Mouse (Mus musculus) ovary, postnatal 14 days (tissue): Measurements from ENCODE around the gene Ksr1.
A peak's percentile ranks its signal among the peaks of the same experiment; 100 is the strongest.

ENCODE experiments used
- DNase-seq: peaks from one replicate; pipeline ENCODE4 v3.0.0; 2022; ENCODE audit warnings: low spot score

Gene Ksr1

GRCm38 (mm10) chr11:79044798-79045197, 101.4 kb downstream of the Ksr1 start:
- no peak for DNase-seq

- no peak for DNase-seq
Measured at GRCm38 (mm10) chr11:79041908-79042430, 104.2 kb downstream of the Ksr1 start.

DNA sequence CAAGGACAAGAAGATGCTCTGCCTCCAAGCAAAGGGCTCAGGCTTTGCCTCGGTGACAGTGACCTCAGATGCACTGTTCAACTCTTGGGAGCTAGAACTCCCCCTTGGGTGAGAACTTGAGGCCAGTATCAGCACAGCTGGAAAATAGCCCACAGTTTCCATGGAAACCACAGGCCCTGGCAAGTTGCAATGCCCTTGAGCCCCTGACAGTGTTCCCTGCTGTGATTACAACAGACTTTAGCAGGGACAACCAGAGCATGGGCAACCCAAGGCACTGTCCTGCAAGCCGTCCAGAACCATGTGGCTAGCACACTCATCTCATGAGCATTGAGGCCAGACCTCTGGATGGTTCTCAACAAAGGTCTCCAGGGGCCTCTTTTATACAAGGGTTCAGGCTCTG, 106.7 kb downstream of the Ksr1 start:
- DNase-seq: peak; percentile 68

DNA sequence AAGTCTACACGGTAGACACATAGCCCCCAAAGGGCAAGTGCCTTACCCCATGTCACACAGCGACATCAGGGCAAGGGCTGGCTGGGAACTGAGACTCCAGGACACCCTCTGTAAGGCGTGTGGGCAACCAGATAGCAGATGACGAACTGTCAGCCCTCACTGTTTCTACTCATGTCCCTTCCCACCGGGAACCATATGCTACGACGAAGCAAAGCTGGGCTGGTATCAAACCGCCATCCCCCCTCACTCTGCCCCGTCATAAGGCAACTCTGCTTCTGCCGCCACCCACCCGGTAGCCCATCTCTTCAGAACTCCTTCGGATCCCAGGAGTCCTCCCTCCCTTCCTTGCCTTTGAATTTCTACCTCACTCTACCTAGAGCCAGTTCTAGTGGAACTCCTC, 108.7 kb downstream of the Ksr1 start:
- no peak for DNase-seq

- DNase-seq: no peak
Measured at GRCm38 (mm10) chr11:79036324-79036723, 109.9 kb downstream of the Ksr1 start.

DNA sequence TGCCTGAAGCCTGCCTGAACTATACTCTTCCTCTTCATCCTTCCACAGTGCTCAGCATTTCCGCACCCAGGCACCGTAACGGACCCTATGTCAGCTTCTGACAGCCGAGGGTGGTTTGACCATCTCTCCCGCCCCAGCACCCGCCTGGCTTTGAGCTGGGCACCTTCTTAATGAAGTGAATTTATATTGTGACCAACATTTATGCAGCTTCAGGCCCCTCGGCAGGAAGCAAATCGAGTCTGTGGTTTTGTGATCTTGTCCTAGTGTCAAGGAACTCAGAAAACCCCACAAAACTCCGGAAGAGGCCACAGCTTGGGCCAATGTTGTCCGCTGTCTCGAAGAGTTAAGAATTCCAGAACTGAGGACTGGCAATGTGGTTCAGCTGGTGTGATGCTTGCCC, 112.6 kb downstream of the Ksr1 start:
- DNase-seq: no peak

DNA sequence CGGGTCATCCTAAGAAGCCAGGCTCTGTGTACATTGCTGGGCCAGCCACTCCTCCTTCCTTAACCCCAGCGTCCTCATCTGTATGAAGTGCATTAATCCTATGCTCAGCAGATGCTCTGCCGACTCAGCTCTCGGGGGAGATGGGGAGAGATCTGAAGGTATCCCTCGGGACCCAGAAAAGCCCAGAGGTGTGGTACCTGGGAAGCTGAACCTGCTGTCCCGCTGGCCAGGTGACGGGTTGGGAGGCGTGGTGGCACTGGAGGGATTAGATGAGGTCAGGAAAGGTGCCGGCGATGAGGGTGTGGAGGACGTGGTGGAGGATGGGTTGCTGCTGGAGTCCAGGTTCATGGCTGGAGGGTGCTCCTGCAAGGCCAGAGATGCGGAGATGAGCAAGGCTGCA, 113.2 kb downstream of the Ksr1 start:
- DNase-seq: no peak

DNA sequence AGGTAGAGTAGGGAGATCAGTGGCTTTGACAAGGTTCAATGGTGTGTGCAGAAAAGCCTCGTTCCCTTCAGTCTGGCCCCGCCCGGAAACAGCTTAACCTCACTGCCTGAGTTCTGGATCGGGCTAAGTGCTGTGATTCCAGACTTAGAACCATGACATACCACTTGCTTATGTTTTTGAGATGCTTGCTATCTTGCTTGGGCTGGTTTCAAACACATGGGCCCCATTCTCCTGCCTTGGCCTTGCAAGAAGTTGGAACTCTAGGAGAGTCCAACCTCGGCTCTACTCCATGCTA, 114.8 kb downstream of the Ksr1 start:
- no peak for DNase-seq

DNA sequence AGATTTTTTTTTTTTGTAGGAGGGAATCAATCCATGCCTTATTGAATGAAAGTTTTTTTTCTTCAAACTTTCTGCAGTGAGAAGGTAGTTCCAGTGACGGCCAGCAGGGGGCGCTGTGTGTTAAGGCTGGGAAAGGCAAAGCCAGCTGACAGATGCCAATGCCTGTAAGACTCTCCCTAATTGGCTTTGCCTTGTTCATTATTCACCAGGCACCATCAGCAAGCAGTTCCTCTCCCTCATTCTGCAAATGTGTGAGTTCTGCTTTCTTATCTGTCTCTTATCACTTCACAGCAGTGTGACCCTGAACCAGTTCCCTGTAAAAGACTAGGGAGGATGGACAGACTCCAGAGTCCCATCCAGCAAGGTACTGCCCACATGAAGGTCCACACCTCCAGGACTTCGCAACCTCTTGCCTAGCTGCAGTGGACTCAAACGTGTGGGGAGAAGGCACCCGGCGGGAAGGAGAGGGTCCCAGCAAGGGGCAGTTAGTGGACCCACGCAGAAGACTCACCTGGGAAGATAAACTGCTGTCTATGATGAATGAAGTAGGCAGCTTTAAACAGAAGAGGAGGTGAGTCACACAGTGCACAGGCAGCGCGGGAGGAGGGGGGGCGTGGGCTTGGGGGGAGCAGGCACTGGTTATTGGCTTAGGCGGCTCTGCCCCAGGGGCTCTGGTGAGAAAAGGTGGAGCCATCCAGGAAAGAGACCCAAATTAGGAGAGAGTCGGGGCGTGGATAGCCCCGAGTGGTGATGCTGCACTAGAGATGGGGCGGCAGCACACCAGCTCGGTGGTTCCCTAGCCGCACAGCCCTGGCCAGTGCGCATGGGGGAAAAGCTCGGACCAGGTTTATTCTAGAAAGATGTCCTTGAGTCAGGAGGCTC, 115.4 kb downstream of the Ksr1 start:
- DNase-seq: peak; percentile 93

DNA sequence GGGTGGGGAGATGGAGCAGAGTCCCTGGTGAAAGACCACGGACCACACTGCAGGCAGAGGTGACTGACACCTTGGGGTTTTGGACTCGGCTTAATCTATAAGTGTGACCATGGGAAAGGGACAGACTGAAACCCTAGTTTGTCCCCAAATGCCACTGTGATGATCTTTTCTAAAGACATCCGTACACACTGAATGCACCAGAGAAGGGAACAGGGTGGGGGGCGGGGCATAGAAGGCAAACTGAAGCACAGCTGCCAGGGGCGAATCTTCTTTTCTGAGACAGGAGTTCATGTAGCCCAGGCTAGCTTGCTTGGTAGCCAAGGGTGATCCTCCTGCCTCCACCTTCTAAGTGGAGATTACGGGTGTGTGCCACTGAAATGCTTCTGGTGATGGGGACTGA, 122.5 kb downstream of the Ksr1 start:
- no peak for DNase-seq

GRCm38 (mm10) chr11:79023342-79023741, 122.9 kb downstream of the Ksr1 start:
- DNase-seq: no peak

GRCm38 (mm10) chr11:79022836-79023235, 123.4 kb downstream of the Ksr1 start:
- no peak for DNase-seq

GRCm38 (mm10) chr11:79020535-79021045, 125.6 kb downstream of the Ksr1 start:
- DNase-seq: no peak

DNA sequence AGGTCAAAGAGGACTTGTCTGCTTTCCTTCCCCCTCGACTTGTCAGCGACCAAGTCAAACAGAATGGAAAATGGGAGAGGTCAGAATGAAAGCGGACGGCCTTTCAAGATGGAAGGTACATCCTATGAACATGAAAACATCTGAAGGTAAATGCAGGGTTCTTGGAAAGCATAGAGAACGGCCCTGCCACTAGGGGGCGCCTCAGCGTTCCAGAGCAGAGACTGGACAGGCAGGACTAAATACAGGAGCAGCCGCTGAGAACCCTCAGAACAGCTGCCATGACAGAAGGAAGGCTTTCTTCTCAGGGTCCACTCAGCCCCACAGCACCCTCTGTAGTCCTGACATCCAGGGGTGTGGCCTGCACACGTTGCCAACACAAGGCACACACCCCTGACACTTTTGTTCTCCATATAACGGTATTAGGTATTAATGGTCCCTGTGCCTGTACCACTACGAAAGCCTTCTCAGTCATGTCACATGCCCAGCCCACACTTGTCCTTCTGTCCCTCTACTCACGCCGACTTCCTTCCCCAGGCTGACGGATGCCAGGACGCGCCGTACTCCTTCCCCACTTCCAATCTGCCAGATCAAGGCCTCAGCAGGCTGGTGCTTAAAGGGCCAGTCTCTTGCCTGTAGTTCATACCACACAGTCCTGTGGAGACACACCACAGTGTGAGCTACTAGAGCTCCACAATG, 126.2 kb downstream of the Ksr1 start:
- no peak for DNase-seq

DNA sequence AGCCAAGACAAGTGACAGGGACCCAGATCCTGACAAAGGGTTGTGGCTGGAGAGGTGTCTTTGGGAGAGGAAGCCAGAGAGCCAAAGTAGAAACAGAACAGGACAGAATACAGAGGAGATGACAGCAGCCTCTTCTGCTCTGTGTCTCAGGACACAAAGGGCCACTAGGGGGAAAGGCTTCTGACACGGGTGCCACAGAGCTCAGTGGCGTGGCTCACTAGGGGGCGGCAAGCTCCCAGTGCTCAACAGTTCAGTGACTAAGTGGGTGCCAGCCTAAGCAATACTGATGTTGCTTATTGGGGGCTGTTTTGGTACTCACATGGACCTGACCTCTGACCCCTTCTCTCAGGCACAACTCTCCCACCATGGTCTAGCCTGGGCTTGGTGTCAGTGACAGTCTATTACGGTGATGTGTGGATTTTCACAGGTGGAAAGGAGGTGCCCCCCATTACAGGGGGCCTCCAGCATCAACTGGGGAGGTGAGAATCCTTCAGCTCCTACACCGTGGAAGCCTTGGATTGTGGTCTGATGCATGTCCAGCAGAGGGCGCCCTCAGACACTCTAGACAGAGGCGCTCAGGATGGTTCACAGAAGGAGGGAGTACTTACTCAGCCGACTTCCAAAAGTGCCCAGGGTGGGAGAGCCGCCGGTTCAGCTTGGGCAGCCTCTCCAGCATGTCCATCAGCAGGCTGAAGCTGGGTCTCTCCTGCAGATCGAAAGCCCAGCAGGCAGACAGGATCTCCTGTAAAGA, 127.1 kb downstream of the Ksr1 start:
- peak; percentile 60 for DNase-seq

GRCm38 (mm10) chr11:79017161-79017606, 129.0 kb downstream of the Ksr1 start:
- DNase-seq: no peak

- DNase-seq: no peak
Measured at GRCm38 (mm10) chr11:79016236-79016635, 130.0 kb downstream of the Ksr1 start.

DNA sequence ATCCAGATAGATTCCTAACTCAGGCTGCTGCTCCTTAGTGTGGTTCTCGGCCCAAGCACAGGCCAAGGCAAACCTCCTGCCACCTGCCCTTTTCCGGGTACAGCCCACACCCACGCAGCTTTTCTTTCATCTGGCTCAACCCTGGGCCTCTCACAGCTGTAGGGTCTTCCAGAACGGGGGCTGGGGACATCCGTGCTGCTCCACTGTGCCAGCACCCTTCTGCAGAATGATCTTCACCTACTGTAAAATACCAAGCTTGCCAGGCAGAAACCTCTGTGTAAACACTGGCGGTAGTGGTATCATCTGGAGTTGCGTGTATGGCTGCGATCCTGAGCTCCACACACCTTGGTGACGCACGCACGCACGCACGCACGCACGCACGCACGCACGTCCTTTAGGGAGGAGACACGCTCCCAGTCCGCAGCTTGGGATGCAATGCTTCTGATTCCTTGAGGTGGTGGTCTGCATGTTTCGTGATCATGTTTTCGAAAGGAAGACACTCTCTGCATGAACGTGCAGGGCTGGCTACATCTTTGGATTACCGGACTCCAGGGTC, 130.5 kb downstream of the Ksr1 start:
- no peak for DNase-seq

DNA sequence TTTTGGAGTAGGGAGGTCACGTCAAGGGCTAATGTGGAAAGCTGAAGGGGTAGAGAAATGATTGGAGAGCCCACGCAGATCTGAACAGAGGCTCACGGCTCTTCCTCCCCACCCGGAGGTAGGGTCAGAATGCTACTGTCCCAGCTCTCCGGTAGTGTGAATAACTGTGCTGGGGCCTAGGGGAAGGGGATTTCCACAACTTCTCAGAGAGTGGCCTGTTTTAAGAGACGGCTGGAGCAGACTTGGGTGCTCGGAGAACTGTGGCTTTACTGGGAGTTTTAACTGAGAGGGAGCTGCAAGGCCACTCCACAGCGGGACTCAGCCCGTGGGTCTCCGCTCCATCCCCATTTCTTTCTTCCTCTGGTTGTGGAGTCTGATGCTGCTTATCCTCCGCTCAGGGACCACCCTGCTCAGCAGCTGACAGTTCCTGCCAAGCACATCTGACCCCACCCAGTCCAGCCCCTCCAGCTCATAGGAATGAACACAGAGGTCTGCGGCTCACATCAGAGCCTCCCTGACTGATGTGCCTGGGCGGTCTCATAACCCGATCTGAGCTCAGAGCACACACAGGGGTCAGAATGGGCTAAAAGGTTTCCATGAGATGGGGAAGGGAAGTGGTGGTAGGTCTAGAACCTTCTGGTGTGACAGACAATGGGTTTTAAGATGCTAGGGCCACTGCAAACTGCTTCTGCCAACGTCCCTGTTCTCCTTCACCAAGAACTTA, 131.4 kb downstream of the Ksr1 start:
- no peak for DNase-seq

DNA sequence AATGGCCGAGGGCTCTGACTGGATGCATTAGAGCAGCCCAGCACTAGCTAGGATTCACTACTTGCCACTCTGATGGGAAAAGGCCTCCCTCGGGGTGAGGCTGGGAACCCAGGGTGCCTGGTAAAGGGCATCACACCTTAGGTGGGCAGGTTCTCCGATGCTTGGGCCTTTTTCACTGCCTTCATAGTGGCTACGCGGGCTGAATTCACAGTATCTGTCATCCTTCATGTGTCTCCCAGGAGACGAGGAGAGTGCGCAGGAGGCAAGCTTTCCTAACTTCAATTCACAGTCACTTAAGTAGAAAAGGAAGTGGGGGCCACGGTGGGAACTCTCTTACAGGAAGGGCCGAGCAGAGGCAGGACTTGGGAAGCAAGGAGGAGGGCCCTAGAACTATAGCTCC, 132.4 kb downstream of the Ksr1 start:
- DNase-seq: no peak

GRCm38 (mm10) chr11:79013056-79013455, 133.2 kb downstream of the Ksr1 start:
- no peak for DNase-seq
